Mouse (Mus musculus) kidney, adult 18-20 months (tissue): ENCODE measurements at regions not wholly inside any gene's neighbourhood (a gene's known extent, or its start where the extent isn't known, plus 50 kb on each side); places are given as distances from the start of the nearest gene placed in this dataset.

Source experiments
- DNase-seq: peaks from one replicate; pipeline ENCODE4 v3.0.0; 2021

DNA sequence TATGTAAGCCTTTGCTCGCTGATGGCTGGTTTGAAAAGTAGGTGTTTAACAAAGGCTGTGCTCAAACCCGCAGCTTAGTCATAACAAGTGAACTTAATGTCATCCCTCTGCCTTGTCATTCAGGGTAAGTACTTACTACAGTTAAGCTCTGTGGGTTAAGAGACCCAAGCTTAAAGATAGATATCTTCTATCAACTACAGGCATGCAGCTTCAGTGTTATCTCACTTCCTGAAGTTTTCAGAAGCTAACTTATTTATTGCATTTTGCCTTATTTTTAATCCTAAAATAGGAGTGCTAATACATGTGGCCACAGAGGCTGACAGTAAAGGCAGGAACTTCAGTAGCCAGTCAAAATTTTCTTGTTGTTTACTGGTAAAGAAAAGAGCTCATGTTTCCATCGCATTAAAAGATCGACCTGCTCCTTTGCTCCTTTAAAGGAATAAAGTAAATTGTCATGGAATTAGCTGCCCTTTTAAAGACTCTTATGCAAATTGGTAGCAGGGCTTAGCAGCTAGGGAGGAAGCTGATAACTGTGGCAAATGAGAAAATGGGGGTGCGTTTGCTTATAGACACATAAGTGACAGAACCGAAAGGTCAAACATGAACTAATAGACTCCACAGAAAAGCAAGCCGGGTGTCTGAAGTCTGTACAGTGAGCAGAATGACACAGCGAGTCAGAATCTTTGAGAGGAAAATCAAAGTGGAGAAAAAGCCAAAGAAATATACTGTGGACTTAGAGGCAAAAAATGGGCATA lies 55.9 kb upstream of the Inpp4b start:
- no peak for DNase-seq

DNA sequence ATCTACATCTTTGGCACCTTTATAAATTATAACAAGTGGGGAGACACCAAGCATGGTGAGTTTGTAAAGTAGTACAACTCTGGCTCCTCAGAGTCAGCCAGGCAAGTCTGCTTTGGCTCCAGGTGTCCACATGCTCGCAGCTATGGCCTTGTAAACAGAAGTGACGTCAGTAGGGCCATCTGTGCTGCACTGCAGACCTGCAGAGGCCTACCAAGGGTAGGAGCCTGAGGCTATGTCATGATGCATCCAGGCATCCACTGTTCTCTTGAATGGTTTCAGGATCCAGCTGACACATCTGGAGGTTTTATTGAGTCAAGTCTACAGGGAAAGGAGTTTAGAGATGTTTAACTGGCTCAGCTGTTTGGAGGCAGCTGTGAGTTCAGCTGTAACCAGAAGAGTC lies 82.3 kb upstream of the Inpp4b start:
- DNase-seq = no peak

DNA sequence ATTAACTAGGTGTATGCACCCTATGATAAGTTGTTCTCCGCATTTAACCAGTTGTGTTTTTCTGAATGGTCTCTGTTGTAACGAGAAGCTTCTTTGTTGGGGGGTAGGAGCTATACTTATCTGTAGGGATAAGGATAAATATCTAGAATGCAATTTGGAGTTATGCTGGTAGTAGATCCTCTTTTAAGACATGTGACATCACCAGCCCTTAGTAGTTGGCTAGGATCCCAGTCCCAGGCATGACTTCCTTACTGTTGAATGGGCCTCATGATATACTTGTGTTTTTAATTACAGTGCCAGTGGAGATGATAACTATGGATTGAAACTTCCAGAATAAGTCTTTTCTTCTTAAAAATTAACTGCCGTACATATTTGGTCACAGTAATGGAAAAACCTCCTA lies 118.5 kb upstream of the Inpp4b start:
- DNase-seq = no peak

GRCm38 (mm10) chr8:81187061-81187790 lies 155.1 kb upstream of the Inpp4b start:
- DNase-seq = peak; percentile 40

DNA sequence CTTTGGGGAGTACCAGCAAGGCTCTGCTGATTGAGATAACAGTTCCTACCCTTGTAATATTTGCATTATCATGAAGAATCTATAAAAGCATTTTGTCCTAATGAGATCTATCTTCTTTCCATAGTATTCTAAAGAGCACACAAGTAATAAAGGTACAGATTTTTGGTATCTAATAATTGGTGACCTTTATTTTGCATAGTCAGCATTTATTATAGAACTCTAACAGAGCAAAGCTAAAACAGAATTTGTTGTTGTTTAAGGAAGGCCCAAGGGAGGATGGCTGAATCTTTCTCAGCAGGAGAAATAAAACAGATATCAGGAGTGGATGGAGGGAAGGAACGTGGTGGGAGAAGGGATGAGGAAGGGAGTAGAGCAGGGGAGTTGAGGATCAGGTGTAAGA lies 160.8 kb upstream of the Usp38 start:
- DNase-seq = no peak

- no peak for DNase-seq
Observed at GRCm38 (mm10) chr8:81147239-81147638, 132.5 kb upstream of the Usp38 start.

GRCm38 (mm10) chr8:81106763-81107509 lies 92.2 kb upstream of the Usp38 start:
- DNase-seq = no peak

- DNase-seq = no peak
Observed at GRCm38 (mm10) chr8:81098963-81099362, 84.2 kb upstream of the Usp38 start.

DNA sequence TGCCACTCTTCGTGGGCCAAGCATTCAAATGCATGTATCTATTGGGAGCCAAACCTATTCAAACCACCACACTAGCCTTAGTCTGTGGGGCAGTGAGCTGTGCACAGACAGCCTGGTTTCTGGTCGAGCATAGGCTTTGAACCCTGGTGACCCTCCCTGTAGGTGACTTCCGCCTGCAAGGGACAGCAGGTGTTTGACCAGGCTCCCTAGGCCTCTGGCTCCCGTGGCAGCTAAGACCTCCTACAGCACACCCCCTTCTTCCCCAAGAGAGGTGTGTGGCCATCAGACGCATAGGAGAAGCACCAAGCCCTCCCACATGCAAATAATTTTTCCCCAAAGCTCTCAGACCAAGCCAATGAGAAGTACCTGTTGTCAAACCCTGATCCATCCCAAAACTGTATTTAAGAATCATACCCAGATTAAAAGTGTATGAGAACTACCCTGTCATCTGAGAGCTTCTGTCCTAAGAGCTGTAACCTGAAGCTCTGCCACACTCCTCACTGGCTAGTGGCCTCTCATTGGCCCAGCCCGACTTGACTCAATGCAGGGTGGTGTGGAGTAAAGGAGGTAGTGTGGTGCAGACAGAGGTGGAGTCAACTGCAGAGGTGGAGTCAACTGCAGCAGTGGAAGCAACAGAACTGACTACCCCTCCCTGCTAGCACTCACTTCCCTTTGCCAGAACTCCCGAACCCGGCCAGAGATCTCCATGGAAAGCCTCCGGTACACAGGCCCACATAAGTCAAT lies 82.5 kb upstream of the Usp38 start:
- no peak for DNase-seq

DNA sequence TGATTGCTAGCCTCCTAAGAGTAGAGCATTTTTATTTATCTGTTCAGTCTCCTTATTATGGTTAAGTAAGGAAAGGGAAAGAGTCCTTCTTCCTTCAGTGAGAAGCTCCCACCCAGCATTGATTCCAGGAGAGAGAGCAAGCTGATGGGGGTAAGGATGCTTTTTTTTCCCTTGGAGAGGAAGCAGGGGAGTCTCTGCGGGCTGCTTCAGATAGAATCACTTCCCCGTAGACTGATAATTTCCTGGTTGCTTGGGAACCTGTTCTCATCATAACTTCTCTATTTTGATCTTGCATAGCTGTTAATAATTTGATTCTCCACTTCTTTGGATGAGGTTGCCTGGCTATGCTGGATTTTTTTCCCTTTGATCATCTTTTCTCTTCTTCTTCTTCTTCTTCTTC lies 80.5 kb upstream of the Usp38 start:
- no peak for DNase-seq

GRCm38 (mm10) chr8:81080865-81081637 lies 66.3 kb upstream of the Usp38 start:
- no peak for DNase-seq

DNA sequence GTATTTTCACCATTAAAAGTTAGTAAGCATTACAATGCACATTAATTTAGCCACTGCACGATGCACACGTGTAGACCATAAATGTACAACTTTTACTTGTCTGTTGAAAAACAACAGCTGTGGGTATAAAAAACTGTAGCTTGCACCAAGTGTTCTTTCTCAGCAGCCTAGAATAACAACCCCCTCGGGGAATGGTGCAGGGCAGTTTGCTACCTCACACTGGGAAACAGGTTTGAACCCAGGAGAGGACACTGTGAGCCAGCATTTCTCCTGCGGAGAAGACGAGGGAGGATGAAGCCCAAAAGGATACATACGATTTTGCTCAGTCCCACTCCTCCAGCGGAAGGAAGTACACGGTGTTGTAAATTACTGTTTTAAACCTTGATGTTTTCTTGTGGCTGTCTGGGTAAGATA lies 65.2 kb upstream of the Usp38 start:
- no peak for DNase-seq

GRCm38 (mm10) chr8:81069080-81069840 lies 54.5 kb upstream of the Usp38 start:
- no peak for DNase-seq

GRCm38 (mm10) chr8:81068519-81068918 lies 53.8 kb upstream of the Usp38 start:
- DNase-seq = no peak

DNA sequence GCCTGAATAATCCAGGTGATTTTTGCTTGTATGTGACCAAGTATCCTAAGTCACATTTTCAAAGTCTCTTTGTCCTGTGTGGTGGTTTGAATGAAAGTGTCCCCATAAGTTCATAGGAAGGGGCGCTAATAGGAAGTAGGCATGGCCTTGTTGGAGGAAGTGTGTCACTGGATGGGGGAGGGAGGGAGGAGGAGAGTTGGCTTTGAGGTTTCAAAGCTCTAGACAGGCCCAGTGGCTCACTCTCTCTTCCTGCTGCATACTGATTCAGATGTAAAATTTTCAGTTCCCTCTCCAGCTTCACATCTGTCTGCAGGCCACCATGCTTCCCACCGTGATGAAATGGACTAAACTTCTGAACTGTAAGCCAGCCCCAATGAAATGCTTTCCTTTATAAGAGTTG lies 52.0 kb upstream of the Usp38 start:
- no peak for DNase-seq
